Comparison of ENCODE assay signal across 9 mouse cellular contexts in genomic region chrX:103819253-103819652, GRCm38 (mm10). TPM values are rescaled to one million over a fixed set of nuclear protein-coding genes. Genes with fewer than 3 reads are reported as not detected.
DNase-seq lines count a peak whose midpoint lies in the region; ATAC-seq and TF ChIP-seq lines count a peak whose summit lies in the region.
"Had no signal": no experiment of that assay in that cellular context is flagged by ENCODE, and none has a peak within 500 bp of the region (broad histone marks: within the 10 kb centered on the region; RNA-seq: fewer than 3 reads in every experiment).

No protein-coding gene starts in this region.

- ATAC-seq in neural tube, embryonic 11.5 days (ENCODE audit: insufficient read depth, low FRiP score, low TSS enrichment), result no peak
- no peak for ATAC-seq in limb, embryonic 11.5 days (ENCODE audit: insufficient number of reproducible peaks, low FRiP score, low TSS enrichment, low read depth)
- no peak for ATAC-seq in monocyte, adult 5-6 weeks (replicated peaks; ENCODE audit: insufficient number of reproducible peaks, low FRiP score, low TSS enrichment, poor library complexity, severe bottlenecking)

- no peak overlapping the region for H3K4me3 ChIP-seq in neural tube, embryonic 11.5 days (ENCODE audit: low read depth, low read length)
- H3K4me3 ChIP-seq in limb, embryonic 11.5 days (ENCODE audit: low read depth, low read length), result no peak overlapping the region
- H3K4me3 ChIP-seq in olfactory bulb, adult 2 months (ENCODE audit: insufficient read depth, low read depth, low read length), result peak overlapping the region; percentile 71

- H3K36me3 ChIP-seq in neural tube, embryonic 11.5 days (ENCODE audit: control insufficient read depth, insufficient read depth, low read length), result no peaks in the 10 kb centered on the region
- H3K36me3 ChIP-seq in limb, embryonic 11.5 days (ENCODE audit: control insufficient read depth, insufficient read depth, low read length), result no peaks in the 10 kb centered on the region

- H3K9ac ChIP-seq in neural tube, embryonic 11.5 days (ENCODE audit: low read length), result no peak overlapping the region
- no peak overlapping the region for H3K9ac ChIP-seq in limb, embryonic 11.5 days (ENCODE audit: low read length)

- no peaks in the 10 kb centered on the region for H3K4me1 ChIP-seq in neural tube, embryonic 11.5 days (ENCODE audit: control insufficient read depth, insufficient read depth, low read length)
- H3K4me1 ChIP-seq in limb, embryonic 11.5 days (ENCODE audit: control insufficient read depth, insufficient read depth, low read length), result no peaks in the 10 kb centered on the region
- H3K4me1 ChIP-seq in olfactory bulb, adult 2 months (ENCODE audit: control insufficient read depth, insufficient read depth, low read length), result peaks cover 10% of the 10 kb centered on the region; the same call in 1 of the 2 replicates

- TF ChIP-seq CTCF in olfactory bulb, adult 2 months (IDR thresholded peaks at IDR 0.05; ENCODE audit: insufficient read depth, low read depth, low read length), result no peak

- peak overlapping the region; percentile 14; the same call in 1 of the 2 replicates for H3K4me2 ChIP-seq in neural tube, embryonic 11.5 days (ENCODE audit: low read depth)
- peak overlapping the region; percentile 69; the same call in 1 of the 2 replicates for H3K4me2 ChIP-seq in limb, embryonic 11.5 days (ENCODE audit: low read depth, severe bottlenecking)

- 45% methylated on average over 6 of the region's 6 CpGs for WGBS in neural tube, embryonic 11.5 days
- 46% methylated on average over 6 of the region's 6 CpGs for WGBS in limb, embryonic 11.5 days
- WGBS in olfactory bulb, adult 2 months, result 55% methylated on average over 6 of the region's 6 CpGs

- peaks cover 33% of the 10 kb centered on the region for H3K27me3 ChIP-seq in neural tube, embryonic 11.5 days (ENCODE audit: control insufficient read depth, insufficient read depth, low read length)
- H3K27me3 ChIP-seq in limb, embryonic 11.5 days (ENCODE audit: control insufficient read depth, insufficient read depth, low read length), result peaks cover 32% of the 10 kb centered on the region

- DNase-seq in adrenal gland, postnatal 14 days, result peak; percentile 28
- DNase-seq in adrenal gland, postnatal 25 days, result no peak
- DNase-seq in neural tube, embryonic 11.5 days (ENCODE audit: low spot score), result no peak
- DNase-seq in neural tube, embryonic 10.5 days (ENCODE audit: extremely low spot score, low spot score), result no peak
- peak; percentile 24 for DNase-seq in limb, embryonic 11.5 days (ENCODE audit: low spot score)
- no peak for DNase-seq in adipocyte (ENCODE audit: low spot score)
- DNase-seq: adrenal gland, adult 2 months had no signal

- no peak overlapping the region for H3K27ac ChIP-seq in neural tube, embryonic 11.5 days (ENCODE audit: low read depth, low read length)
- H3K27ac ChIP-seq in limb, embryonic 11.5 days (replicated peaks; ENCODE audit: low read depth, low read length), result no peak overlapping the region
- no peak overlapping the region for H3K27ac ChIP-seq in olfactory bulb, adult 2 months (ENCODE audit: insufficient read depth, low read depth, low read length)

- H3K9me3 ChIP-seq in neural tube, embryonic 11.5 days (ENCODE audit: control insufficient read depth, low read length), result no peaks in the 10 kb centered on the region
- no peaks in the 10 kb centered on the region for H3K9me3 ChIP-seq in limb, embryonic 11.5 days (ENCODE audit: control insufficient read depth, low read length)

- no peak for TF ChIP-seq POLR2A in olfactory bulb, adult 2 months (IDR thresholded peaks at IDR 0.05; ENCODE audit: insufficient read depth, low read depth, low read length)

RNA-seq across cellular contexts. Expression of gene Slc16a2, which starts 2.5 kb away (rescaled TPM):
- total RNA-seq in adrenal gland, postnatal 14 days (2021), result 34.7 and 54.2 TPM in 2 replicates
- 41.4 and 47.5 TPM in 2 replicates for total RNA-seq in adrenal gland, postnatal 25 days (2021)
- 15.5 and 16.3 TPM in 2 replicates for polyA plus RNA-seq in neural tube, embryonic 11.5 days (2014; fragmentation: Nextera tagmentation; extraction: Ambion mirVana)
- polyA plus RNA-seq in limb, embryonic 11.5 days (2014; fragmentation: Nextera tagmentation; extraction: Ambion mirVana), result 22.7 and 25.7 TPM in 2 replicates
- not detected in 2 replicates for polyA plus RNA-seq in olfactory bulb, adult 2 months (2012; ENCODE audit: insufficient read depth, insufficient read length, low replicate concordance, missing spikeins)
- 0.29 TPM in 1 of 3 replicates, not detected in the others for total RNA-seq in monocyte, adult 5-6 weeks (2017)

Comparison
In these comparisons a context has a peak if more than half of its experiments do, and no peak if none do; other contexts are left out.
1. DNase-seq: peak in adrenal gland, postnatal 14 days (single experiment) and limb, embryonic 11.5 days (single experiment); none in adrenal gland, postnatal 25 days (single experiment), neural tube, embryonic 11.5 days (single experiment), neural tube, embryonic 10.5 days (single experiment) and adipocyte (single experiment).
2. RNA of gene Slc16a2, which starts 2.5 kb away (total RNA-seq): 34.7 to 54.2 TPM in adrenal gland, postnatal 14 days and 41.4 to 47.5 TPM in adrenal gland, postnatal 25 days; 0.29 TPM in monocyte, adult 5-6 weeks; every median in the first group is over 10 times any median in the second.